Mouse (Mus musculus) brain, embryonic 14.5 days (tissue): Measurements from ENCODE around the gene Arl4a.

Experiments
- CTCF ChIP-seq: fragments of 200-500 bp; IDR thresholded peaks from 2 replicates; pipeline ENCODE4 v1.5.1; 2012; ENCODE audit warnings: inconsistent platforms, mild to moderate bottlenecking, moderate library complexity, borderline replicate concordance; ENCODE audit not compliant: insufficient read depth, insufficient read length; ENCODE audit errors: extremely low read depth
- POLR2A ChIP-seq: fragments of 200-500 bp; IDR thresholded peaks from 2 replicates; pipeline ENCODE4 v1.6.1; 2012; ENCODE audit warnings: mild to moderate bottlenecking, inconsistent platforms, borderline replicate concordance; ENCODE audit not compliant: poor library complexity, insufficient read depth, insufficient read length, severe bottlenecking; ENCODE audit errors: extremely low read depth

- no peak for TF ChIP-seq POLR2A
- TF ChIP-seq CTCF, result no peak
Measured at GRCm38 (mm10) chr12:40016068-40016467, 21.8 kb downstream of the Arl4a start.
